Mouse (Mus musculus) heart, embryonic 12.5 days (tissue): ENCODE results near the gene Fhod1. TPM values are rescaled to one million over a fixed set of nuclear protein-coding genes. Genes with fewer than 3 reads are reported as not detected.
A peak's percentile ranks its signal among the peaks of the same experiment; 100 is the strongest.

ENCODE experiments used
- ATAC-seq: fragments of 200-750 bp; cut with Nextera tagmentation; 2 replicates; pipeline ENCODE4 v1.8.0; 2017; ENCODE audit warnings: moderate TSS enrichment, moderate library complexity; ENCODE audit not compliant: insufficient number of reproducible peaks, low FRiP score
- H3K27ac ChIP-seq: fragments of 300-500 bp; sonication (generic); 2 replicates; pipeline ENCODE4 v1.5.1; 2016; ENCODE audit warnings: mild to moderate bottlenecking, moderate library complexity; ENCODE audit not compliant: poor library complexity, severe bottlenecking
- H3K27me3 ChIP-seq: fragments of 300-500 bp; sonication (generic); replicated peaks from 2 replicates; pipeline ENCODE4 v1.6.1; 2016; ENCODE audit warnings: mild to moderate bottlenecking, moderate library complexity
- H3K36me3 ChIP-seq: fragments of 300-500 bp; sonication (generic); 2 replicates; pipeline ENCODE4 v1.6.1; 2016; ENCODE audit warnings: mild to moderate bottlenecking, moderate library complexity
- H3K4me1 ChIP-seq: fragments of 300-500 bp; sonication (generic); replicated peaks from 2 replicates; pipeline ENCODE4 v1.6.1; 2016; ENCODE audit warnings: mild to moderate bottlenecking
- H3K4me2 ChIP-seq: fragments of 300-500 bp; sonication (generic); 2 replicates; pipeline ENCODE4 v1.6.1; 2016; ENCODE audit warnings: mild to moderate bottlenecking, moderate library complexity
- H3K4me3 ChIP-seq: fragments of 300-500 bp; sonication (generic); 2 replicates; pipeline ENCODE4 v1.5.1; 2016; ENCODE audit warnings: mild to moderate bottlenecking
- H3K9ac ChIP-seq: fragments of 300-500 bp; sonication (generic); 2 replicates; pipeline ENCODE4 v1.6.1; 2016; ENCODE audit warnings: mild to moderate bottlenecking, moderate library complexity
- H3K9me3 ChIP-seq: fragments of 300-500 bp; sonication (generic); replicated peaks from 2 replicates; pipeline ENCODE4 v1.6.1; 2016; ENCODE audit warnings: mild to moderate bottlenecking, moderate library complexity
- WGBS: fragments of 180-500 bp; shearing (Covaris S2); methylation state at CpG from one replicate; pipeline ENCODE4 v1.1.7; 2016; 5-methylcytosine and 5-hydroxymethylcytosine counted together
- polyA plus RNA-seq: library from polyadenylated mRNA; unstranded; fragments of >200 nt; fragmentation: Nextera tagmentation; extraction: Ambion mirVana; gene quantifications from 2 replicates; pipeline ENCODE4 v1.2.1, GENCODE M21; 2016

Gene Fhod1
- polyA plus RNA-seq, 1 experiment from 2014 or later, result 2.0 TPM

DNA sequence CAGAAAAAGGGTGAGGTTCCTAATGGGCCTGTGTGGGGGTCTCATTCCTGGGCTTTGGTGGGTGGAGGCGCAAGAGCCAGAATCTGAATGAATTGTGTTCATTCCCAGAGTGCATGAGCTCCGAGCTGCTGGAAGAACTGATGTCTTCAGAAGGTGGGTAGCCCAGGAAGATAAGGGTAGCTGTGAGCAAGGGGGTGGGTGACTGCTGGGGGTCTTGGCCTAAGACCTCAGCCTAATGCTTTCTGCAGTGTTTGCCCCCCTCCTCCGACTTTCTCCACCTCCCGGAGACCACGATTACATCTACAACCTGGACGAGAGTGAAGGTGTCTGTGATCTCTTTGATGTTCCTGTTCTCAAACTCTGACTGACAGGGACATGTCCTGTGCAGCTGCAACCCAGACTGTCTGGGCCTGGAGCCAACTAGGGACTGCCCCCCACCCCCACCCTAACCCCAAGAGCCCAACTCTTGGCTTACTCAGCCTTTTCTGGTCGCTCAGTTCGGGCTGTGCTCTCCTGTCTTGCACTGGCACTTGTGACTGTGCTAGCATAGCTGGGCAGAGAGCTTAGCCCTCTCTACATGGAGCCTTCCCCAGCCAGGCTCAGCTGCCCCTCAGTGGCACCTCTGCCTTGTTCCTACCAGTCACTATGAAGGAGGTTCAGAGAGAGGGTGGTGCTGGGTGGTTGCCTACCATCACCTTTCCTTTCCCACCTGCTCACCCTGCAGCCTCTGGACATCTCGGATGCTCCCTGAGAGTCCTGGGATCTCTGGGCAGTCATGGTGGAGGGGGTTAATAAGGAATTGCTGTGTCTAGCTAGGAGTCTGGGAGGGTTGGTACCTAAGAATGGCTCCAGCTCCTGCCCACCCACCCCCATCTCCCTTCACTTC lies 43.2 kb downstream of the Fhod1 start:
- Histone ChIP-seq H3K9me3 (no peaks in the 10 kb centered on the region), H3K27ac (peak overlapping the region; percentile 53; the same call in 1 of the 2 replicates), H3K4me3 (no peak overlapping the region), H3K27me3 (no peaks in the 10 kb centered on the region), H3K4me2 (no peak overlapping the region), H3K4me1 (peaks cover 40% of the 10 kb centered on the region), H3K36me3 (peaks cover 76% of the 10 kb centered on the region), H3K9ac (0 out of 2 replicates have a peak overlapping the region, but pooled peaks have one; percentile 3)
- peak; percentile 18; the same call in 1 of the 2 replicates for ATAC-seq
- WGBS, result 52% methylated on average over 9 of the region's 9 CpGs

DNA sequence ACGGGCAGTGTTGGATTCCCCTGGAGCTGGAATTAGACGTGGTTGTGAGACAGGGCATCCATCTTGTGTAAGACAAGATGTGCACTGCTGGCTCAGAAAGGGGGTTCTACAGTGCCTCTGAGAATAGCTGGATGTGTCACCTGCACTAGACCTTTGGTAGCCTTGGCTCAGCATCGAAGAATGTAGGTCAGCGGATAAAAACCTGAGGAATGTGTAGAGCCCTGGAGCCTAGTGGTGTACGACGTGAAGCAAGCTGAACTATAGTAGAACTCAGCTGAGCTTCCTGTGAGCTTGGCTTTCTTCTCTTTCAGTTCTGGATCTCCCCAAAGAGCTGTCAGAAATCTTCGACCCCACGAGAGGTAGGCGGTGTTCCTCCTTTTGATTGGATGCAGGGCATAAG lies 43.9 kb downstream of the Fhod1 start:
- H3K9me3 ChIP-seq, result no peaks in the 10 kb centered on the region
- peaks cover 44% of the 10 kb centered on the region for H3K4me1 ChIP-seq
- WGBS, result 70% methylated on average over 9 of the region's 9 CpGs
- ATAC-seq, result no peak
- H3K36me3 ChIP-seq, result peaks cover 76% of the 10 kb centered on the region
- H3K27ac ChIP-seq, result peak overlapping the region; percentile 53; the same call in 1 of the 2 replicates
- no peak overlapping the region for H3K4me3 ChIP-seq
- H3K9ac ChIP-seq, result no peak overlapping the region
- H3K4me2 ChIP-seq, result no peak overlapping the region
- no peaks in the 10 kb centered on the region for H3K27me3 ChIP-seq

- Histone ChIP-seq H3K27me3 (no peaks in the 10 kb centered on the region), H3K4me3 (no peak overlapping the region), H3K4me1 (peaks cover 49% of the 10 kb centered on the region), H3K4me2 (no peak overlapping the region), H3K9me3 (no peaks in the 10 kb centered on the region), H3K27ac (no peak overlapping the region), H3K9ac (no peak overlapping the region), H3K36me3 (peaks cover 76% of the 10 kb centered on the region)
- 86% methylated on average over 8 of the region's 8 CpGs for WGBS
- no peak for ATAC-seq
Measured at GRCm38 (mm10) chr8:105303396-105303795, 44.4 kb downstream of the Fhod1 start.

DNA sequence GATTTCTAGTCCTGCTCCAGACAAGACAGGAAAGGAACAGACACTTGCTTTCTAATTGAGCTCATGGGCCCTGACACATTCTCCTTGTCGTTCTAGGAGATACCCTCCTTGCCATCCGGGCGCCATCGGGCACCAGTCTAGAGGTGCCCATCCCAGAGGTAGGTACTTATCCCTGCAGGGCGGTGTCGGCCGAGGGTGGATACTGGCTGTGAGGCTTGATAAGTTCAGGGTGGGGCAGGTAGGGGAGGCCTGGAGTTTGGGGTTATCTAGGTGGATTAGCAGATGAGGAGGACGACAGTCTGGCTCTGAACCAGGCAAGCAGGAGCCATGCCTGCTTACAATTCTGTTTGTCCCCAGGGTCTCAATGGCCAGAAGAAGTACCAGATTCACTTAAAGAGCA lies 47.8 kb downstream of the Fhod1 start:
- WGBS, result 76% methylated on average over 8 of the region's 8 CpGs
- Histone ChIP-seq H3K4me2 (peak overlapping the region; percentile 22), H3K36me3 (peaks cover 60% of the 10 kb centered on the region), H3K4me1 (peaks cover 43% of the 10 kb centered on the region), H3K9me3 (no peaks in the 10 kb centered on the region), H3K4me3 (no peak overlapping the region), H3K27me3 (no peaks in the 10 kb centered on the region), H3K27ac (no peak overlapping the region), H3K9ac (no peak overlapping the region)
- 0 out of 2 replicates have a peak, but pooled peaks have one; percentile 58 for ATAC-seq

DNA sequence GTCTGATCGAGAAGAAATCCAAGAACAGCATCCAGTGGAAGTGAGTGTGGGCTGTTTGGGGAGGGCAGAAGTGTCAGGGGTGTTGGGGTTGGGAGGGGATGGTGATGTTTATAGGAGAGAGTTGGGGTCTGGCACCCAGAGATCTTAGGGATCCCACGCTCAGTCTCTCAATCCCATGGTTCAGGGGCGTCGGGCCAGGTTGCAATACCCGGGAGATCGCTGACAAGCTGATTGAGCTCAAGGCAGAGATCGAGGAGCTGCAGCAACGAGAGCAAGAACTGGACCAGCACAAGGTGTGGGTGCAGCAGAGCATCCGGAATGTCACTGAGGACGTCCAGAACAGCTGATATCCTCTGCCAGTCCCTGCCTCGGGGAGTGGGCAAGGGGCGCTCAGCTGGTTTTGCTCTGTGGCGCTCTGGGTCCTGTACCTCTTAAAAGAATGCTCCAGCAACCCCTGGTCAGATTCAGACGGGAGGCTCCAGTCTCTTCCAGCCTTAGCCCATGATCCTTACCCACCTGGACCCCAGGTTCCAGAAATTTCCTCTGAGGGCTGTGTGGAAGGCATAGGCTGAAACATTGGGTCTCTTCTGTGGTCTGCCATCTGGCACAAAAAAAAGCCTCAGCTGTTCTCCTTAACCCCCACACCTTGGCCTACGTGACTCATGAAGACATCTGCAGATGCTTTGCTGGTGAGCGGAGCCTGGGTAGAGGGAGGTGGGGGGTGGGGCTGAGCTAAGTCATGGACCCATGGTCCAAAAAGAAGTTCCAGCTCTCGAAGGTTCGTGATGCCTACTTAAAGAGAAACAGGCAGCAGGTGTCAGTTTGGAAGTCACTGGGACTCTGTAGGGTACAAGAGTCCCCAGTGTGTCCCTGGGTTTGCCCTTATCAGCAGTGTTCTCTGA lies 49.2 kb downstream of the Fhod1 start:
- H3K9me3 ChIP-seq, result no peaks in the 10 kb centered on the region
- peaks cover 33% of the 10 kb centered on the region for H3K4me1 ChIP-seq
- H3K27ac ChIP-seq, result no peak overlapping the region
- peaks cover 47% of the 10 kb centered on the region for H3K36me3 ChIP-seq
- 42% methylated on average over 18 of the region's 18 CpGs for WGBS
- H3K4me2 ChIP-seq, result peak overlapping the region; percentile 84
- H3K4me3 ChIP-seq, result peak overlapping the region; percentile 87
- peak overlapping the region; percentile 90 for H3K9ac ChIP-seq
- ATAC-seq, result no peak
- H3K27me3 ChIP-seq, result peaks cover 4% of the 10 kb centered on the region

DNA sequence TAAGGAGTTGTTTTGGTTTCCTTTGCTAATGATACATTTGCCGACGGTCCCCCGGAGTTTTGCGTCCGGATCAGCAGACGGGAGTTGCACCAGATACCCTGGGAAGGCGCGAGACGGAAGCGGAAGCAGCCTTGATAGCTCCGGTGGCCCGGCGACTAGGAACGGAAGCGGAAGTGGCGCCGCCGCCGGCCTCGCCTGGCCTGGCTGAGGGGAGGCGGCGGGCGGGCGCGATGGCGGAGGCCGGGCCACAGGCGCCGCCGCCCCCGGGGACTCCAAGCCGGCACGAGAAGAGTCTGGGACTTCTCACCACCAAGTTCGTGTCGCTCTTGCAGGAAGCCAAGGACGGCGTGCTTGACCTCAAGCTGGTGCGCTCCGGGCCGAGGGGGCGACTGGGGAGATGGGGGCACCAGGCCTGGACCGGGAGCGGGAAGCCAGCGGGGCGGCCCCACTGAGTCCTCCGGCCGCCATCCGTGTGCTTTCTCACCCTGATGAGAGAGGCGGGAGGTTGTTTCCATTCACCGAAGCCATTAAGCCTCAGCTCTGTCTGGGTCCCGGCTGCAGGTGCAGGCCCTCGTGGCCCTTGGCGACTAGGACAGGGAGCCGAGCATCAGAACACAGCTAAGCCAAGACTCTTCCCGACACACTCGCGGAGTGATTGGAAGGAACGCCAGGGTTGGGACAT lies 50.1 kb downstream of the Fhod1 start, which contains the start of gene E2f4:
Gene E2f4, plus strand, starts transcription at position 153 of the 682 bp plus-strand sequence.
- Histone ChIP-seq H3K4me3 (peak within 1 kb of the TSS; percentile 87), H3K27me3 (peaks cover 14% of the 10 kb centered on the region), H3K36me3 (peaks cover 38% of the 10 kb centered on the region), H3K4me1 (peaks cover 31% of the 10 kb centered on the region), H3K4me2 (peak within 1 kb of the TSS; percentile 84), H3K9me3 (no peaks in the 10 kb centered on the region), H3K27ac (peak within 1 kb of the TSS; percentile 59), H3K9ac (peak within 1 kb of the TSS; percentile 90)
- ATAC-seq, result peak; percentile 86
- WGBS, result 0% methylated on average over 53 of the region's 58 CpGs

DNA sequence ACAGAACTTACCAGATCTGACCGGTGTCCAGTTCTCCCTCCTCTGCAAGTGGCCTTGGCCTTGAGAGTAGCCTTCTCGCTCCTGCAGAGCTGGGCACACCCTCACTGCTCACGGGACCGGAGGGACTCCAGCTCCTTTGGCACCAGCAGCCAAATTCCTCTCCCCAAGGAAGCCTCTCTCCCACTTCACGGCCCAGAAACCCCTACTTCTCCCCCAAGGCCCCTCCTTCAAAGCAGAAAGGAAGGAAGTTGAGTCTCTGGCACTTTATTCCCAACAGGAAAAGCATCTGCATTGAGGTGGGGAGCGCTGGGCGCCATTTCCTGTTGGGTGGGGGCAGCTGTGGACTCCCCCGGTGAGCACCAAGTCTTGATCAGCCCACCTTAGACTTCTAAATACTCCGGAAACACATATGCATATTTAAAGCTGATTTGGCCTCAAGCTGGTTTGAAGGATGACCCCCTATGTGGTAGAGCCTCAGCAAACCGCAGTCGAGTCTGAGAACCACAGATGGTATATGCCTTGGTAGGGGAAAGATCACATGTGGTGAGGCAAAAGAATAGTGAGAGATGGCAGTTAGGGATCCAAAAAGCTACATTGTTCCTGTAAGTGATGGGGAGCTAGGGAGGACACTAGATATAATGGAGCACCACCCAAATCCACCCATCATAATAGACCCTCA lies 51.7 kb downstream of the Fhod1 start, which contains the start of gene Exoc3l:
Gene Exoc3l, minus strand, starts transcription at position 207 of the 679 bp plus-strand sequence.
- Histone ChIP-seq H3K27me3 (peaks cover 18% of the 10 kb centered on the region), H3K4me3 (peak within 1 kb of the TSS; percentile 87), H3K4me1 (peaks cover 31% of the 10 kb centered on the region), H3K27ac (peak within 1 kb of the TSS; percentile 48), H3K9me3 (no peaks in the 10 kb centered on the region), H3K4me2 (peak within 1 kb of the TSS; percentile 84), H3K9ac (peak within 1 kb of the TSS; percentile 58; the same call in 1 of the 2 replicates), H3K36me3 (peaks cover 24% of the 10 kb centered on the region)
- 36% methylated on average over 11 of the region's 11 CpGs for WGBS
- ATAC-seq, result no peak

DNA sequence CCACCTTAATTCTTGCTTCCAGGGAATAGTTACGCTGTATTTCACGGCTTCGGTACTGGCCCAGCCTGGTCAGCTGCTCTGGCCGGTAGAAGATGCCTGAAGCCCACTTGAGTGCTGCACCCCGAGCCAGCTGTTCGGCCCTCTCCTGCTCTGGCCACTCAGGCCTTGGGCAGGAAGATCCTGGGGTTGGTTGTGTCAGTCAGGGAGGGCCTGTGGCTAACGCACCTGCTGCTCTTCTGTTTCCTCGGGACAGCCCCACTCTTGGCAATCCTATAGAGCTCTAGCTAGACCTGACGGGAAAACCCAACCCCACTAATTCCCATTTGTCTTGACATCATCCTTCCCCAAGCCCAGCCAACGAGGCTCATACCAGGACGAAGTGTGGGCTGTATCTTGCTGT lies 52.5 kb downstream of the Fhod1 start:
- H3K4me2 ChIP-seq, result peak overlapping the region; percentile 58
- H3K27me3 ChIP-seq, result peaks cover 24% of the 10 kb centered on the region
- H3K4me3 ChIP-seq, result peak overlapping the region; percentile 32
- H3K9me3 ChIP-seq, result no peaks in the 10 kb centered on the region
- peaks cover 38% of the 10 kb centered on the region for H3K4me1 ChIP-seq
- 60% methylated on average over 11 of the region's 11 CpGs for WGBS
- H3K9ac ChIP-seq, result peak overlapping the region; percentile 58; the same call in 1 of the 2 replicates
- H3K36me3 ChIP-seq, result peaks cover 16% of the 10 kb centered on the region
- ATAC-seq, result no peak
- H3K27ac ChIP-seq, result peak overlapping the region; percentile 45

- Histone ChIP-seq H3K4me2 (peak overlapping the region; percentile 58), H3K27me3 (peaks cover 27% of the 10 kb centered on the region), H3K27ac (no peak overlapping the region), H3K4me1 (peaks cover 41% of the 10 kb centered on the region), H3K9me3 (no peaks in the 10 kb centered on the region), H3K9ac (peak overlapping the region; percentile 58; the same call in 1 of the 2 replicates), H3K36me3 (peaks cover 11% of the 10 kb centered on the region), H3K4me3 (peak overlapping the region; percentile 32)
- 56% methylated on average over 9 of the region's 9 CpGs for WGBS
- ATAC-seq, result no peak
Measured at GRCm38 (mm10) chr8:105294776-105295175, 53.0 kb downstream of the Fhod1 start.

DNA sequence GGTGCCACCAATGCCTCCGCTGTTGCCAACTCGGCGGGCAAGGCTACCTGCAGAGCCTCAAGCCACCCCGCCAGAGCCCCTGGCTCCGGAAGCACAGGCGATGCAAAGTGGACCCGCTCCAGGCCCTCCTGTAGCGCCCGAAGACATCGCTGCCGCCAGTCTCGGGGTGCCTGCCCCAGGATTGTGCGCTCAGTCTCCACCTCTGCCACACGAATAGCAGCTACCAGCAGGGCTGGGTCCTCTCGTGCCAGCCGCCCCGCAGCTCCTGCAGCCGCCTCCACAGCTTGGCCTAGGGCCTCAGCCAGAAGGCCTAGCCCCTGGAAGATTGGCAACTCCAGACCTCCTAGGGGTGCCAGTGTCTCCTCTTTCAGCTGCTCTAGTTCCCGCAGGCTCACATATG lies 54.3 kb downstream of the Fhod1 start:
- WGBS, result 60% methylated on average over 19 of the region's 19 CpGs
- Histone ChIP-seq H3K9ac (no peak overlapping the region), H3K4me3 (no peak overlapping the region), H3K27me3 (peaks cover 27% of the 10 kb centered on the region), H3K9me3 (no peaks in the 10 kb centered on the region), H3K4me1 (peaks cover 38% of the 10 kb centered on the region), H3K36me3 (no peaks in the 10 kb centered on the region), H3K4me2 (no peak overlapping the region), H3K27ac (no peak overlapping the region)
- no peak for ATAC-seq
